Comparison of ENCODE assay signal across 8 mouse cellular contexts in genomic region chr2:154558264-154559039, GRCm38 (mm10). TPM values are rescaled to one million over a fixed set of nuclear protein-coding genes. Genes with fewer than 3 reads are reported as not detected.
DNase-seq lines count a peak whose midpoint lies in the region; ATAC-seq and TF ChIP-seq lines count a peak whose summit lies in the region.

Necab3 (minus strand) TSS chr2:154558890.

- TF ChIP-seq EP300 in lung, postnatal 0 days (IDR thresholded peaks at IDR 0.05): no peak

- TF ChIP-seq POLR2A in lung, adult 2 months (IDR thresholded peaks at IDR 0.05; ENCODE audit: borderline replicate concordance, extremely low read depth, low read depth, low read length): no peak

- no peaks in the 10 kb centered on the region for H3K36me3 ChIP-seq in lung, postnatal 0 days (ENCODE audit: insufficient read depth, low read length)

- H3K9me3 ChIP-seq in lung, postnatal 0 days (ENCODE audit: low read length): no peaks in the 10 kb centered on the region

- peak within 1 kb of the TSS; percentile 3 for H3K4me3 ChIP-seq in lung, adult 2 months (replicated peaks; ENCODE audit: extremely low read depth, low read depth, low read length)
- H3K4me3 ChIP-seq in lung, postnatal 0 days (ENCODE audit: low read depth, low read length): 0 out of 2 replicates have a peak within 1 kb of the TSS, but pooled peaks have one; percentile 17

- H3K9ac ChIP-seq in lung, postnatal 0 days (replicated peaks; ENCODE audit: low read depth): no peak within 1 kb of the TSS

- no peaks in the 10 kb centered on the region for H3K27me3 ChIP-seq in lung, postnatal 0 days (replicated peaks; ENCODE audit: insufficient read depth, low read length)

- H3K27ac ChIP-seq in lung, postnatal 0 days (ENCODE audit: low read length): no peak within 1 kb of the TSS

- 0 out of 2 replicates have a peak, but pooled peaks cover 3% of the 10 kb centered on the region for H3K4me1 ChIP-seq in lung, adult 2 months (ENCODE audit: control insufficient read depth, insufficient read depth, low read length)
- H3K4me1 ChIP-seq in lung, postnatal 0 days (ENCODE audit: insufficient read depth, low read depth, low read length): peaks cover 3% of the 10 kb centered on the region; the same call in 1 of the 2 replicates

- peak; percentile 42; the same call in 1 of the 2 replicates for ATAC-seq in lung, postnatal 0 days

- no peak for DNase-seq in lung, adult 2 months
- no peak for DNase-seq in lung, adult 18-20 months
- DNase-seq in cerebellum, adult 9-11 months: peak; percentile 61
- peak; percentile 49 for DNase-seq in gastrocnemius, postnatal 10 days
- peak; percentile 38 for DNase-seq in kidney, postnatal 14 days
- no peak for DNase-seq in lung, postnatal 0 days (ENCODE audit: low spot score)
- DNase-seq in right cerebral cortex, postnatal 14 days: peak; percentile 74
- DNase-seq in MN1 (ENCODE audit: low spot score): no peak

- H3K4me2 ChIP-seq in lung, postnatal 0 days (replicated peaks; ENCODE audit: low read depth, low read length): peak within 1 kb of the TSS; percentile 41

- 14% methylated on average over 34 of the region's 34 CpGs for WGBS in lung, adult 2 months
- 9% methylated on average over 33 of the region's 34 CpGs for WGBS in lung, postnatal 0 days

- no peak for TF ChIP-seq CTCF in lung, adult 2 months (IDR thresholded peaks at IDR 0.05; ENCODE audit: insufficient read depth, low read length)
- TF ChIP-seq CTCF in lung, postnatal 0 days (IDR thresholded peaks at IDR 0.05): no peak

RNA-seq across cellular contexts. Expression of gene Necab3, which starts in this region (rescaled TPM):
- polyA plus RNA-seq in lung, adult 2 months (2012; rRNA removed): 1.2 and 1.8 TPM in 2 replicates
- total RNA-seq in gastrocnemius, postnatal 10 days (2021): under 1 TPM; 0.73 to 0.79 TPM
- 0.81 and 1.4 TPM in 2 replicates for polyA plus RNA-seq in lung, postnatal 0 days (2015; fragmentation: Nextera tagmentation; extraction: Ambion mirVana)

Comparison
In these comparisons a context has a peak if more than half of its experiments do, and no peak if none do; other contexts are left out.
1. Peak in DNase-seq in gastrocnemius, postnatal 10 days; RNA of the gene not detected or under 1 TPM.
2. DNase-seq: peak in cerebellum, adult 9-11 months (single experiment), kidney, postnatal 14 days (single experiment) and right cerebral cortex, postnatal 14 days (single experiment); none in lung, adult 2 months (single experiment), lung, adult 18-20 months (0 of 2), lung, postnatal 0 days (single experiment) and MN1 (single experiment).